Mouse (Mus musculus) gastrocnemius, adult 18-20 months (tissue): Measurements from ENCODE around the gene Alg5. TPM values are rescaled to one million over a fixed set of nuclear protein-coding genes. Genes with fewer than 3 reads are reported as not detected.
"Not testable (repeated sequence)": the region's sequence is repeated elsewhere in the genome, so short reads cannot be mapped to it uniquely, and the experiment has no call there.

ENCODE experiments used
- DNase-seq: peaks from one replicate; pipeline ENCODE4 v3.0.0; 2021; ENCODE audit warnings: low spot score
- total RNA-seq, 2 experiments: library from RNA; stranded (reverse); gene quantifications; 2 replicates each; pipeline ENCODE4 v1.2.3; 2021

Gene Alg5
- total RNA-seq, 2 experiments from 2014 or later, result 6.5 to 7.6 TPM

- DNase-seq, result no peak
Measured at GRCm38 (mm10) chr3:54736101-54736927, 975 bp downstream of the Alg5 start.

GRCm38 (mm10) chr3:54737317-54737716 is 2.0 kb downstream of the Alg5 start:
- no peak for DNase-seq

GRCm38 (mm10) chr3:54741965-54742364 is 6.6 kb downstream of the Alg5 start:
- no peak for DNase-seq

DNA sequence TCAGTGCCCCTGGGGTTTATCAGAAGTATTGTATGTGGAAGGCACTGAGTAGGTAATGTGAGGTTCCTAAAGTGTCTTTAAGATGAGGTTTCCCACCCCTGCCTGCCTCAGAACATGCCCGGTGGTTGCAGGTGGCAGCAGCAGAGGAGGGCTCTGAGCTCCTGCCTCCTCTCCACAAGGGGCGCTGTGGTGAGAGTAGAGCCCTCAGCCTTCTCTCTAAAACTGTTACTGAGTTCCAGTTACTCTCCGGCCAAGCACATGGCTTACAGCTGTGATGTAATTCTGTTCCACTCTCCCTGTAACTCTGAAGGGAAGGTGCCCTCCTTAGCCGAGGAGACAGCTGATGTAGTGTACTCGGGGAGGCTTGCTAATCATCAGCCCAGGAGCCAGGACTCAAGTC is 10.5 kb downstream of the Alg5 start:
- DNase-seq, result no peak

DNA sequence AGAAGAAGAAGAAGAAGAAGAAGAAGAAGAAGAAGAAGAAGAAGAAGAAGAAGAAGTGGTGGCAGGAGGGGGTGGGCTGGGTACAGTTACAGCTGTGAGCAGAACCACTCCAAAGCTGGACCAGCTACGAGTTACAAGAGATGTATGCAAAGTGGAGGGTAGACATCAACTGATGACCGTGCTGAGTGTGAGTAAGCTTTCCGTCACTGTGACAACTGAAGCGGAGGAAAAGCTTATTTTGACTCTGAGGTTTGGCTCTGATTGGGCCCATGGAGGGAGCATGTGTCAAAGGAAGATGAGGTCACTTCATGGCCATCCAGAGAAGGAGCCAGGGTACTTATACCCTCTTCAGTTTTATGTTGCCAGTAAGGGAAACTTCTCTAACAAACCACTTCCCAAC is 18.1 kb downstream of the Alg5 start:
- no peak for DNase-seq

GRCm38 (mm10) chr3:54755145-54756041 is 20.1 kb downstream of the Alg5 start, which contains the start of gene Smad9:
Gene Smad9, plus strand, starts transcription at chr3:54755582.
- peak; percentile 23 for DNase-seq

DNA sequence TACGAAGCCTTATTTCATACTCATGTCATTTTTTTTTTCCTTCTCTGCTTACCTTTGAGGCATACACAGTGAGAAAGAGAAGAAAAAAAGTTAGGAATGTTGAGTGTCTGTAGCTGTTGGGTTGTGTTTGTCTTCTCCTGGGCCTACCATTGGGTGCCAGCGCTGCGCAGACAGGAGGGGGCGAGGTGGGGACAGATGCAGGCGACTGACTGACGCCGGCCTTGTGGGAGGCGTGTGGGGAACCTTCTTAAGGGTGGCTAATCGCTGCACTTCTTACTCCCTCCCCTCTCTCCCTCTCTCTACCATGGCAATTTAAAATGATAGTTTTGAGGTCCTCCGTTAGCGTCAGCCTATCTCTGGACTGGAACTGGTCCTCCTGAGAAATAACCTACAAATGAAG is 20.7 kb downstream of the Alg5 start:
- no peak for DNase-seq

DNA sequence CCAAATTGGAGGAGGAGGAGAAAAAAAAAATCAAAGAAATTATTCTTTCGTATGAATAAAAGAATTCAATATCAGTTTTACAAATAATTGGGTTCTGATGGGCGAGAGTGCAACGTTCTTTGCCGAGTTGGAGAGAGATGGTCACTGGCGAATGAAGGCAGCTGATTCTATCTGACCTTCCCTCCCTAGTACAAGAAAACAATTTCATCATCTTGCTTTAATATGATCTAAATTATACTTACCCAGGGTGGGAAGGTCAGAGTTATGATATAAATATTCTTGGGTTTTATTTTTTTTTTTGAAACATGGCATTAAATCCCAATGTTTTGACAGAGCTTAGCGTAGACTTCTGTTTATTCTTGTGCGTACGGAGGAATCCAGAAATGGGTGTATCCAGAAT is 22.1 kb downstream of the Alg5 start:
- no peak for DNase-seq

- DNase-seq, result no peak
Measured at GRCm38 (mm10) chr3:54759211-54759610, 23.9 kb downstream of the Alg5 start.

GRCm38 (mm10) chr3:54760321-54761115 is 25.2 kb downstream of the Alg5 start:
- DNase-seq, result no peak

- DNase-seq, result no peak
Measured at GRCm38 (mm10) chr3:54761258-54761657, 25.9 kb downstream of the Alg5 start.

- peak; percentile 24 for DNase-seq
Measured at GRCm38 (mm10) chr3:54764418-54764817, 29.1 kb downstream of the Alg5 start.

GRCm38 (mm10) chr3:54765521-54765920 is 30.2 kb downstream of the Alg5 start:
- DNase-seq, result not testable (repeated sequence)

DNA sequence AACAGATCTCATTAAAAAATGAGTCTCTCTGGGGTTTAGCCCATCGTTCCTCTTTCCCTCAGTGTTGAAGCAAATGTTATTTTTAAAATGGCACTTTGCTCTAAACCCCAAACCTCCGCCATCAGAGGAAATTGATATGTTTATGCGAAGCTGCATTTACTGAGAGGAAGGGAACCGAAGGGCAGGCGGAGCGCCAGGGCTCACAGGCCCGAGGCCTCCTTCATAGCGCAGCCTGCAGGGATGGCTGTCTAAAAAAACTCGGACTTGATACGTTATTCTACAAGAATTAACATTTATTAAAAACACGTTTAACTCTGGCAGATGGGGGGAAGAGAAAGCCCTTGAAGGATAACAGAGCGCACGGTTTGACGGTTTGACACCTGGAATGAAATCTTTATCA is 30.7 kb downstream of the Alg5 start:
- DNase-seq, result no peak

- DNase-seq, result no peak
Measured at GRCm38 (mm10) chr3:54766811-54767210, 31.5 kb downstream of the Alg5 start.

- DNase-seq, result no peak
Measured at GRCm38 (mm10) chr3:54768592-54768991, 33.3 kb downstream of the Alg5 start.

- no peak for DNase-seq
Measured at GRCm38 (mm10) chr3:54769349-54770275, 34.3 kb downstream of the Alg5 start.

- DNase-seq, result no peak
Measured at GRCm38 (mm10) chr3:54773613-54774012, 38.3 kb downstream of the Alg5 start.

GRCm38 (mm10) chr3:54775989-54776631 is 40.8 kb downstream of the Alg5 start:
- DNase-seq, result no peak

DNA sequence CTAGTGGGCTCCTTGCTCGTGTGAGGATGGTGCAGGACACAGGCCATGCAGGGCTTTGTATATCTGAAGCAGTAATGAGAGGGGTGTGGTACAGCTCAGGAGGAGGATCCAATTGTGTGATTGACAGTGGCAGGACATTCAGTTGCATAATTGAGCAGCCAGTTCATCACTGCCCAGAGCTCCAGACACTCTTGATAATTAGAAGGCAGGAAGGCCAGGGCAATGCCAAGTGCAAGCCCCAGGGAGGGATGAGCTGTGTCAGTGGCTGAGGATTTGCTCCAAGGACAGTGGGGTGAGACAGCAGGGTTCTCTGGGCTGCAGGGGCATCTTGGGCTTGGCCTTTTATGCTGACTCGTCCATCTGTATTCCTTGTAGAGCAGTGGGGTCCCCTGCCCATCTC is 55.3 kb downstream of the Alg5 start:
- no peak for DNase-seq
